Mouse (Mus musculus): ENCODE data around the gene Ccdc103. TPM values are rescaled to one million over a fixed set of nuclear protein-coding genes. Genes with fewer than 3 reads are reported as not detected.
A peak's percentile ranks its signal among the peaks of the same experiment; 100 is the strongest.

Gene Ccdc103
- 2.7 and 3.2 TPM in 2 replicates for polyA plus RNA-seq (2015; fragmentation: Nextera tagmentation; extraction: Ambion mirVana)

- under 1% methylated on average over 62 of the region's 62 CpGs for WGBS
- peak within 1 kb of the TSS; percentile 80 for H3K27ac ChIP-seq
- H3K9ac ChIP-seq, result peak within 1 kb of the TSS; percentile 81
- no peaks in the 10 kb centered on the region; the same call in 1 of the 2 replicates for H3K27me3 ChIP-seq
- peaks cover 18% of the 10 kb centered on the region for H3K4me1 ChIP-seq
- ATAC-seq (ENCODE audit: borderline replicate concordance, extremely low read depth, low FRiP score, low TSS enrichment), result peak; percentile 92
- H3K4me2 ChIP-seq, result peak within 1 kb of the TSS; percentile 69
- H3K9me3 ChIP-seq, result no peaks in the 10 kb centered on the region
- H3K4me3 ChIP-seq, result peak within 1 kb of the TSS; percentile 65
- peaks cover 19% of the 10 kb centered on the region for H3K36me3 ChIP-seq
Measured at GRCm38 (mm10) chr11:102880585-102881313, at the start of gene Ccdc103, which contains the start of gene Eftud2. Ccdc103 (plus strand) TSS chr11:102881204. Eftud2 (minus strand) TSS chr11:102880985.

- Histone ChIP-seq H3K27ac (peak overlapping the region; percentile 75), H3K4me3 (no peak overlapping the region), H3K9me3 (no peaks in the 10 kb centered on the region), H3K9ac (no peak overlapping the region), H3K4me2 (0 out of 2 replicates have a peak overlapping the region, but pooled peaks have one; percentile 23), H3K4me1 (peaks cover 16% of the 10 kb centered on the region; the same call in 1 of the 2 replicates), H3K36me3 (0 out of 2 replicates have a peak, but pooled peaks cover 13% of the 10 kb centered on the region), H3K27me3 (no peaks in the 10 kb centered on the region)
- WGBS, result 45% methylated on average over 18 of the region's 18 CpGs
- peak; percentile 36; the same call in 1 of the 2 replicates for ATAC-seq (ENCODE audit: borderline replicate concordance, extremely low read depth, low FRiP score, low TSS enrichment)
Measured at GRCm38 (mm10) chr11:102832700-102833297, 48.2 kb upstream of the Ccdc103 start.

- Histone ChIP-seq H3K9ac (no peak overlapping the region), H3K4me3 (no peak overlapping the region), H3K27ac (no peak overlapping the region), H3K4me1 (peaks cover 16% of the 10 kb centered on the region; the same call in 1 of the 2 replicates), H3K36me3 (peaks cover 27% of the 10 kb centered on the region), H3K9me3 (no peaks in the 10 kb centered on the region), H3K27me3 (no peaks in the 10 kb centered on the region), H3K4me2 (no peak overlapping the region)
- peak; percentile 36; the same call in 1 of the 2 replicates for ATAC-seq (ENCODE audit: borderline replicate concordance, extremely low read depth, low FRiP score, low TSS enrichment)
- 79% methylated on average over 10 of the region's 10 CpGs for WGBS
Measured at GRCm38 (mm10) chr11:102834219-102834618, 46.8 kb upstream of the Ccdc103 start.

- no peak for ATAC-seq (ENCODE audit: borderline replicate concordance, extremely low read depth, low FRiP score, low TSS enrichment)
- H3K36me3 ChIP-seq, result peaks cover 40% of the 10 kb centered on the region
- no peak within 1 kb of the TSS for H3K4me3 ChIP-seq
- WGBS, result 55% methylated on average over 4 of the region's 4 CpGs
- H3K27me3 ChIP-seq, result no peaks in the 10 kb centered on the region
- H3K9ac ChIP-seq, result no peak within 1 kb of the TSS
- H3K9me3 ChIP-seq, result no peaks in the 10 kb centered on the region
- H3K4me2 ChIP-seq, result no peak within 1 kb of the TSS
- no peak within 1 kb of the TSS for H3K27ac ChIP-seq
- H3K4me1 ChIP-seq, result peaks cover 16% of the 10 kb centered on the region; the same call in 1 of the 2 replicates
Measured at GRCm38 (mm10) chr11:102835549-102835948, 45.5 kb upstream of the Ccdc103 start, which contains the start of gene Higd1b. Higd1b (plus strand) TSS chr11:102835849.

- Histone ChIP-seq H3K9ac (no peak overlapping the region), H3K4me2 (no peak overlapping the region), H3K27ac (no peak overlapping the region), H3K9me3 (no peaks in the 10 kb centered on the region), H3K4me3 (no peak overlapping the region), H3K27me3 (no peaks in the 10 kb centered on the region), H3K36me3 (peaks cover 44% of the 10 kb centered on the region), H3K4me1 (peaks cover 14% of the 10 kb centered on the region; the same call in 1 of the 2 replicates)
- no peak for ATAC-seq (ENCODE audit: borderline replicate concordance, extremely low read depth, low FRiP score, low TSS enrichment)
- WGBS, result 77% methylated on average over 9 of the region's 9 CpGs
Measured at GRCm38 (mm10) chr11:102836146-102836545, 44.9 kb upstream of the Ccdc103 start.

GRCm38 (mm10) chr11:102837385-102837784 lies 43.6 kb upstream of the Ccdc103 start:
- no peak overlapping the region for H3K4me2 ChIP-seq
- H3K27ac ChIP-seq, result no peak overlapping the region
- H3K27me3 ChIP-seq, result no peaks in the 10 kb centered on the region
- no peak overlapping the region for H3K9ac ChIP-seq
- peaks cover 9% of the 10 kb centered on the region; the same call in 1 of the 2 replicates for H3K4me1 ChIP-seq
- WGBS, result 83% methylated on average over 1 of the region's 1 CpGs
- H3K36me3 ChIP-seq, result peaks cover 55% of the 10 kb centered on the region
- H3K9me3 ChIP-seq, result no peaks in the 10 kb centered on the region
- no peak overlapping the region for H3K4me3 ChIP-seq
- ATAC-seq (ENCODE audit: borderline replicate concordance, extremely low read depth, low FRiP score, low TSS enrichment), result no peak

- Histone ChIP-seq H3K9me3 (no peaks in the 10 kb centered on the region), H3K36me3 (peaks cover 62% of the 10 kb centered on the region), H3K27ac (no peak overlapping the region), H3K4me1 (0 out of 2 replicates have a peak, but pooled peaks cover 2% of the 10 kb centered on the region), H3K27me3 (no peaks in the 10 kb centered on the region), H3K9ac (no peak overlapping the region), H3K4me2 (no peak overlapping the region), H3K4me3 (no peak overlapping the region)
- 74% methylated on average over 2 of the region's 2 CpGs for WGBS
- ATAC-seq (ENCODE audit: borderline replicate concordance, extremely low read depth, low FRiP score, low TSS enrichment), result no peak
Measured at GRCm38 (mm10) chr11:102838126-102838525, 42.9 kb upstream of the Ccdc103 start.

GRCm38 (mm10) chr11:102838616-102839150 lies 42.3 kb upstream of the Ccdc103 start:
- Histone ChIP-seq H3K36me3 (peaks cover 67% of the 10 kb centered on the region), H3K9ac (no peak overlapping the region), H3K9me3 (no peaks in the 10 kb centered on the region), H3K4me3 (no peak overlapping the region), H3K27ac (peak overlapping the region; percentile 13; the same call in 1 of the 2 replicates), H3K4me1 (no peaks in the 10 kb centered on the region), H3K4me2 (no peak overlapping the region; the same call in 1 of the 2 replicates), H3K27me3 (no peaks in the 10 kb centered on the region)
- no peak for ATAC-seq (ENCODE audit: borderline replicate concordance, extremely low read depth, low FRiP score, low TSS enrichment)
- 79% methylated on average over 9 of the region's 9 CpGs for WGBS

GRCm38 (mm10) chr11:102845926-102846325 lies 35.1 kb upstream of the Ccdc103 start:
- no peaks in the 10 kb centered on the region for H3K9me3 ChIP-seq
- no peaks in the 10 kb centered on the region for H3K27me3 ChIP-seq
- WGBS, result 53% methylated on average over 10 of the region's 10 CpGs
- ATAC-seq (ENCODE audit: borderline replicate concordance, extremely low read depth, low FRiP score, low TSS enrichment), result no peak
- no peak overlapping the region for H3K4me3 ChIP-seq
- H3K9ac ChIP-seq, result no peak overlapping the region
- no peak overlapping the region for H3K27ac ChIP-seq
- H3K4me1 ChIP-seq, result no peaks in the 10 kb centered on the region
- H3K4me2 ChIP-seq, result no peak overlapping the region
- H3K36me3 ChIP-seq, result peaks cover 97% of the 10 kb centered on the region

- Histone ChIP-seq H3K9ac (no peak overlapping the region), H3K4me3 (no peak overlapping the region), H3K4me2 (no peak overlapping the region), H3K27me3 (no peaks in the 10 kb centered on the region), H3K9me3 (no peaks in the 10 kb centered on the region), H3K36me3 (peaks cover 80% of the 10 kb centered on the region), H3K4me1 (no peaks in the 10 kb centered on the region), H3K27ac (no peak overlapping the region)
- ATAC-seq (ENCODE audit: borderline replicate concordance, extremely low read depth, low FRiP score, low TSS enrichment), result no peak
- 62% methylated on average over 5 of the region's 5 CpGs for WGBS
Measured at GRCm38 (mm10) chr11:102851883-102852282, 29.1 kb upstream of the Ccdc103 start.

GRCm38 (mm10) chr11:102853760-102854159 lies 27.2 kb upstream of the Ccdc103 start:
- no peaks in the 10 kb centered on the region for H3K27me3 ChIP-seq
- peaks cover 78% of the 10 kb centered on the region for H3K36me3 ChIP-seq
- no peaks in the 10 kb centered on the region for H3K4me1 ChIP-seq
- no peak overlapping the region for H3K4me2 ChIP-seq
- no peak for ATAC-seq (ENCODE audit: borderline replicate concordance, extremely low read depth, low FRiP score, low TSS enrichment)
- no peak overlapping the region for H3K27ac ChIP-seq
- H3K4me3 ChIP-seq, result no peak overlapping the region
- no peaks in the 10 kb centered on the region for H3K9me3 ChIP-seq
- no peak overlapping the region for H3K9ac ChIP-seq

All from lung, embryonic 15.5 days (tissue).